Mouse (Mus musculus) lung, embryonic 14.5 days (tissue): ENCODE data around the gene Sgcd. TPM values are rescaled to one million over a fixed set of nuclear protein-coding genes. Genes with fewer than 3 reads are reported as not detected.
"Not testable (repeated sequence)": the region's sequence is repeated elsewhere in the genome, so short reads cannot be mapped to it uniquely, and the experiment has no call there.

Source experiments
- ATAC-seq: fragments of 200-750 bp; cut with Nextera tagmentation; 2 replicates; pipeline ENCODE4 v1.8.0; 2017; ENCODE audit warnings: mild to moderate bottlenecking, moderate TSS enrichment, moderate library complexity; ENCODE audit not compliant: insufficient read depth
- DNase-seq: peaks from one replicate; pipeline ENCODE4 v3.0.0-alpha.2; 2015
- H3K27ac ChIP-seq: fragments of 300-500 bp; sonication (generic); 2 replicates; pipeline ENCODE4 v1.5.1; 2014; ENCODE audit warnings: low read depth, mild to moderate bottlenecking, moderate library complexity
- H3K27me3 ChIP-seq: fragments of 300-500 bp; sonication (generic); 2 replicates; pipeline ENCODE4 v1.6.1; 2014; ENCODE audit warnings: low read length, control low read depth; ENCODE audit not compliant: insufficient read depth
- H3K36me3 ChIP-seq: fragments of 300-500 bp; sonication (generic); 2 replicates; pipeline ENCODE4 v1.6.1; 2014; ENCODE audit warnings: control low read depth; ENCODE audit not compliant: insufficient read depth
- H3K4me1 ChIP-seq: fragments of 300-500 bp; sonication (generic); 2 replicates; pipeline ENCODE4 v1.6.1; 2014; ENCODE audit warnings: antibody characterized with exemption, control low read depth; ENCODE audit not compliant: insufficient read depth
- H3K4me2 ChIP-seq: fragments of 300-500 bp; sonication (generic); 2 replicates; pipeline ENCODE4 v1.6.1; 2014; ENCODE audit warnings: mild to moderate bottlenecking
- H3K4me3 ChIP-seq: fragments of 300-500 bp; sonication (generic); 2 replicates; pipeline ENCODE4 v1.5.1; 2014; ENCODE audit warnings: low read depth, low read length
- H3K9ac ChIP-seq: fragments of 300-500 bp; sonication (generic); 2 replicates; pipeline ENCODE4 v1.6.1; 2014
- H3K9me3 ChIP-seq: fragments of 300-500 bp; sonication (generic); 2 replicates; pipeline ENCODE4 v1.6.1; 2016; ENCODE audit warnings: low read depth, low read length, control low read depth
- CTCF ChIP-seq: IDR thresholded peaks from 2 replicates; pipeline ENCODE4 v1.5.1; 2016; ENCODE audit warnings: antibody characterized with exemption, low read depth
- WGBS: fragments of 180-500 bp; shearing (Covaris S2); extraction: QIAGEN DNeasy Blood & Tissue Kit; methylation state at CpG from one replicate; pipeline ENCODE4 v1.1.7; 2014; 5-methylcytosine and 5-hydroxymethylcytosine counted together
- polyA plus RNA-seq: library from polyadenylated mRNA; unstranded; fragments of >200 nt; fragmentation: Nextera tagmentation; extraction: Ambion mirVana; gene quantifications from 2 replicates; pipeline ENCODE4 v1.2.1, GENCODE M21; 2014

Sgcd gene
- polyA plus RNA-seq, 1 experiment from 2014 or later = 2.5 TPM

DNA sequence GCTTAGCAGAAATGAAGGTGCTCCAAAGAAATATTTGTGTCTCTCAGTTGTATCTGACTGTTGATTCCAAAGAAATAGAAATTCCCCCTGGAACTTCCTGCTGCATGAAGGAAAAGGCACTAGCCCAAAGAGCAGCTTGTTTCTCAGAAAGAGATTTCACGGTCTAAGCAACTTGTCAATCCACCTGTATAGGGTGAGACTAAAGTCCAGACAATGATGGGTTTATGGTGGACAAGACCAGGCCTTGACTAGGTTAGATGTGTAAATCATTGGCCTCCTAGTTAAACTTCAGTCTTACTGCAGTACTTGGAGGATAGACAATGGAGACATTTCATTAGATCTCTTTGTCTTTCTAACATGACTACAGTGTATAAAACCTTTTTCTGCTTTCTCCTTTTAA, 420.3 kb downstream of the Sgcd start:
- WGBS = 98% methylated on average over 1 of the region's 1 CpGs
- Histone ChIP-seq H3K4me3 (no peak overlapping the region), H3K36me3 (no peaks in the 10 kb centered on the region), H3K4me1 (no peaks in the 10 kb centered on the region), H3K4me2 (no peak overlapping the region), H3K27ac (no peak overlapping the region), H3K27me3 (no peaks in the 10 kb centered on the region), H3K9ac (no peak overlapping the region), H3K9me3 (no peaks in the 10 kb centered on the region)
- no peak for TF ChIP-seq CTCF
- no peak for ATAC-seq
- DNase-seq = no peak

DNA sequence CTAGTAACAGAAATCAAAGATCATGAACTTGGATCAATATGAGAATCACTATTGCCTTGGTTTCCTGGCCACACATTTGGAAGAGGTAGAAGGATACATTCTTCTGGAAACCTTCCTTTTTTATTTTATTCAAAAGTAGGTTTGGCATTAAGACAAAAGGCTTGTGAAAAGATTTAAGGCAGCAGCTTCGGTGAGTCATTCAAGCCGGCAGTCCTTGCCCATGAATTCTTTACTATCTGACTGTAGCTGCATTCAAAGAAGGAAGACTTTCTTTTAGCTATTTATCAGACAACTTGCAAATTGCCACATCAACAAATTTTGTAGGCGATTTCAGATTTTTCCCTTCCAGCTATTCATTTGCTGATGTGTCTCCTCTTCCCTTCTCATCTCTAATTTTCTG, 422.6 kb downstream of the Sgcd start:
- Histone ChIP-seq H3K27ac (no peak overlapping the region), H3K36me3 (no peaks in the 10 kb centered on the region), H3K9me3 (no peaks in the 10 kb centered on the region), H3K9ac (no peak overlapping the region), H3K4me3 (no peak overlapping the region), H3K4me2 (no peak overlapping the region), H3K27me3 (no peaks in the 10 kb centered on the region), H3K4me1 (no peaks in the 10 kb centered on the region)
- WGBS = 72% methylated on average over 3 of the region's 3 CpGs
- TF ChIP-seq CTCF = no peak
- DNase-seq = no peak
- ATAC-seq = no peak

DNA sequence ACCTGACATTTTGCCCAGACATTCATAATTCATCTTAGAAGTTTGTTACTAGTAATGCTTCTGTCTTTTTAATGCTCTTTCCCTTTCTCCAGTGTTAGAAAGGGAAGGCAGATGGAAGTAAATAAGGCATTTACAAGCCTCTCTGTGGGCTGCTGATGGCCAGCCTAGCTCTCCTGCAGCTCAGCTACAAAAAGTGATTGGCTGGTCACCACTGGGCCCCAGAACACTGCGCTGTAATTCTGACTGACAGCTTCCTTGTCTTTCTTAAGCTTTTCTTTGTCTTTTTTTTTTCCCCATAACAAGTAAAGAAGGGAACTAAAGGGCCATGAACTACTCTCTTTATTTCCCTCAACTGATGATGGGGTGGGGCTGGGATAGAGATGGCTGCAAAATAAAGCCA, 463.9 kb downstream of the Sgcd start:
- TF ChIP-seq CTCF = no peak
- no peaks in the 10 kb centered on the region for H3K4me1 ChIP-seq
- H3K9ac ChIP-seq = no peak overlapping the region
- 58% methylated on average over 1 of the region's 1 CpGs for WGBS
- ATAC-seq (no peak), DNase-seq (no peak)
- H3K4me2 ChIP-seq = no peak overlapping the region
- H3K36me3 ChIP-seq = no peaks in the 10 kb centered on the region
- H3K4me3 ChIP-seq = no peak overlapping the region
- H3K27ac ChIP-seq = no peak overlapping the region
- no peaks in the 10 kb centered on the region for H3K9me3 ChIP-seq
- no peaks in the 10 kb centered on the region for H3K27me3 ChIP-seq

DNA sequence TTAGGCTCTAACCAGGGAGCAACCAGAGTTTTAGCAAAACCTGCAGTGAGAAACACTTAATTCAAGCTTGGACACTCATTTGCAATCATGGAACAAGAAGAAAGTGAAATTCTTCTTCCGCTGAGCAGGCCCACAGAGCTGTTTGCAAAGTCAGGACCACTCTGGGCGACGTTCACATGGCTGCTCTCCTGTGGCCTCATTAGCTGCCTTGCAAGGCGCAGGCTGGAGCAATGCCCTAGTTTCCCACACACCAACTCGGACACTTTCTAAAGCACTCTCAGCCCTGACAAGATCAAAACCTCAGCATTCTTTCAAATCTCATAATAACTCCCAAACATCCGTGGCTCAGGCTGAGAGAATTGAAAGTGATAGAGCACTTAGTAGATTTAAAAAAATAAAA, 480.7 kb downstream of the Sgcd start:
- TF ChIP-seq CTCF = no peak
- ATAC-seq (no peak), DNase-seq (no peak)
- H3K4me1 ChIP-seq = no peaks in the 10 kb centered on the region
- H3K9me3 ChIP-seq = no peaks in the 10 kb centered on the region
- H3K4me2 ChIP-seq = no peak overlapping the region
- no peak overlapping the region for H3K4me3 ChIP-seq
- H3K36me3 ChIP-seq = no peaks in the 10 kb centered on the region
- no peak overlapping the region for H3K27ac ChIP-seq
- H3K9ac ChIP-seq = no peak overlapping the region
- no peaks in the 10 kb centered on the region for H3K27me3 ChIP-seq
- 71% methylated on average over 6 of the region's 6 CpGs for WGBS

DNA sequence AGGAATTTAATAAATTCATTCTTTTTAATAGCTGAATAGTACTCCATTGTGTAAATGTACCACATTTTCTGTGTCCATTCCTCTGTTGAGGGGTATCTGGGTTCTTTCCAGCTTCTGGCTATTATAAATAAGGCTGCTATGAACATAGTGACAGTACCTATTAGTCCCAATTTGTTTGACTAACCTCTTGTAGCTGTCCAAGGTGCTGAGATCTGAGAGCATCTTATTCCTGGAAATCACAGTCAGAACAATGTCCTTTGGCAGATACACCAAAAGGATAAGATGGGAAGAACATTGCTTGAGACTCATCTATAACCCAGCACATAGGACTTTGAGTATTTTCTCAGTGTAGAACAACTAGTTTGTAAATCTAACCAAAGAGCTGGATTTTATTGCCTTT, 485.5 kb downstream of the Sgcd start:
- H3K36me3 ChIP-seq, H3K4me3 ChIP-seq, ATAC-seq, H3K4me1 ChIP-seq, H3K9ac ChIP-seq, H3K9me3 ChIP-seq, H3K4me2 ChIP-seq, H3K27ac ChIP-seq, H3K27me3 ChIP-seq: not testable (repeated sequence)
- peak; percentile 74 for DNase-seq

DNA sequence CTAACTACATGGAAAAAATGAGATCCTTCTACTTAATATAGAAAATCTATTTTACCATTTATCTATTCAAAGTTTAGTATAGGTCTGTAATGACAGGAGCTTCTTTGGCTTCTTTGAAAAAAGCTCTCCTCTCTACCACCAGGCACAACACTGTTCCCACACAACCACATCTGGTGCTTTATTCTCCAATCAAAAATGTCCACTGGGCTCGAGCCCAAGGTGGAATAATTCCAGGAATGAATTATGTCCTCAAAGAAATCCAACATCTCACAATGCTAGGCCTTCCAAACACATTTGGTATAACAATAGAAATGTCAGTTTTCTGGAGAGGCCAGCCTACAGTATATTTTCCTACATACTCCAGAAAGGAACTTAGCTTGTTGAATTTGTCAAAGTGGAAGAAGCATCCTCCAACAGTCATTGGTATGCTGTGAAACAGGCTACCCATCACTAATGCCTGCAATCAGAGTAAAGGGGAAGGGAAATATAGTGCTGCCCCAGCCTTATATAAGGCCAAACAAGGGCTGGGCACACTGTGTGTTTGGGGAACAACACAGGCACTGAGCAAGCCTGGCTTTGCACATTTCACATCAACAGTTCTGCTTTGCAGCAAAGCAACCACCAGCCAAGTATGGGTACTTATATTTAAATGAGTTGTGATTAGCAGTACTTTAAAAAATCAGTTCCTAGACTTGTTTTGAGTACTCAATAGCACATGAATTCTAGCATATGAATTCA, 515.1 kb downstream of the Sgcd start:
- no peak overlapping the region for H3K9ac ChIP-seq
- 26% methylated on average over 1 of the region's 1 CpGs for WGBS
- no peak for DNase-seq

DNA sequence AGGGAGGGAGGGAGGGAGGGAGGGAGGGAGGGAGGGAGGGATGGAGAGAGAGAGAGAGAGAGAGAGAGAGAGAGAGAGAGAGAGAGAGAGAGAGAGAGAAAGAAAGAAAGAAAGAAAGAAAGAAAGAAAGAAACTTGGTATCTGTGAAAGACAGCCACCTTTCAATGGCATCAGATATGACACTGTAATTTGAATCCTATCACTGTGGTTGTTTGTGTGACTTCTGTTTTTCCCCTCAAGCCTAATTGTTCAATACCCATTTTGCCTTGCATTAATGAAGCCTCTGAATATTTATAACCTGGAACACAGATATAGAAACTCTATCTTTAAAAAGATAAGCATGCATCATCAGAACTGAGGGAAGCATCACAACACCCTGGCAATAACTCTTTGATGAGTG, 528.1 kb downstream of the Sgcd start:
- not testable (repeated sequence) for H3K4me3 ChIP-seq, H3K27me3 ChIP-seq, H3K36me3 ChIP-seq, H3K27ac ChIP-seq, ATAC-seq, H3K4me2 ChIP-seq, H3K9me3 ChIP-seq, H3K4me1 ChIP-seq, DNase-seq, H3K9ac ChIP-seq

More for the DNA sequence above, 515.1 kb downstream of the Sgcd start:
- H3K36me3 ChIP-seq = no peaks in the 10 kb centered on the region
- H3K4me1 ChIP-seq = no peaks in the 10 kb centered on the region
- H3K9me3 ChIP-seq = no peaks in the 10 kb centered on the region
- H3K27me3 ChIP-seq = no peaks in the 10 kb centered on the region
- TF ChIP-seq CTCF = no peak
- no peak overlapping the region for H3K4me3 ChIP-seq
- ATAC-seq = no peak
- H3K27ac ChIP-seq = no peak overlapping the region
- no peak overlapping the region for H3K4me2 ChIP-seq

DNA sequence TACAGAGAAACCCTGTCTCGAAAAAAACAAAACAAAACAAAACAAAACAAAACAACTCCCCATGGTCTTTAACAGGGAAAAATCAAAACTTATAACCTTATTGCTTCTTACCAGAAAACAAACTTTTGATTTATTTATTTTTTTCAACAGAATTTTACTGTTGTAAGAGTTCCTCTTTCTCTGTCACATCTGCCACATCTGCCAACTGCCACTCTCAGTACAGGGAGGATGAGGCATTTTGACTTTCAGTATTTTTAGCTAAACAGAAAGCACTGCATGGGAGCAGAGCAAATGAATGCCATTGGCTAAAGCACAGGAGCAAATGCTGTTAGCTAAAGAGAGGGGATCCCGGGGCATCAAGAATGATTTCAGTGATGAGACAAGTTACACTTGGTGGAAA, 528.6 kb downstream of the Sgcd start:
- Histone ChIP-seq H3K9ac (no peak overlapping the region), H3K27me3 (no peaks in the 10 kb centered on the region), H3K36me3 (no peaks in the 10 kb centered on the region), H3K4me1 (no peaks in the 10 kb centered on the region), H3K9me3 (no peaks in the 10 kb centered on the region), H3K4me2 (no peak overlapping the region), H3K27ac (no peak overlapping the region), H3K4me3 (no peak overlapping the region)
- WGBS = 60% methylated on average over 2 of the region's 2 CpGs
- ATAC-seq (no peak), DNase-seq (no peak)
- TF ChIP-seq CTCF = no peak
